Mouse (Mus musculus) neural tube, embryonic 14.5 days (tissue): ENCODE measurements around the gene Arl6. TPM values are rescaled to one million over a fixed set of nuclear protein-coding genes. Genes with fewer than 3 reads are reported as not detected.

Experiments
- ATAC-seq: fragments of 200-750 bp; cut with Nextera tagmentation; 2 replicates; pipeline ENCODE4 v1.8.0; 2017; ENCODE audit warnings: low read depth, mild to moderate bottlenecking, moderate TSS enrichment, moderate library complexity
- H3K27ac ChIP-seq: fragments of 300-500 bp; sonication (generic); 2 replicates; pipeline ENCODE4 v1.5.1; 2014; ENCODE audit warnings: low read depth, mild to moderate bottlenecking, control low read depth, low read length, moderate library complexity, mixed read lengths
- H3K27me3 ChIP-seq: fragments of 300-500 bp; sonication (generic); 2 replicates; pipeline ENCODE4 v1.6.1; 2014; ENCODE audit warnings: low read length; ENCODE audit not compliant: control insufficient read depth, insufficient read depth
- H3K36me3 ChIP-seq: fragments of 300-500 bp; sonication (generic); 2 replicates; pipeline ENCODE4 v1.6.1; 2014; ENCODE audit warnings: low read length, mixed read lengths; ENCODE audit not compliant: control insufficient read depth, insufficient read depth
- H3K4me1 ChIP-seq: fragments of 300-500 bp; sonication (generic); 2 replicates; pipeline ENCODE4 v1.6.1; 2014; ENCODE audit warnings: low read length; ENCODE audit not compliant: control insufficient read depth, insufficient read depth
- H3K4me2 ChIP-seq: fragments of 300-500 bp; sonication (generic); 2 replicates; pipeline ENCODE4 v1.6.1; 2014; ENCODE audit warnings: mild to moderate bottlenecking, low read depth, low read length, control low read depth
- H3K4me3 ChIP-seq: fragments of 300-500 bp; sonication (generic); 2 replicates; pipeline ENCODE4 v1.5.1; 2014; ENCODE audit warnings: low read depth, low read length, control low read depth, mixed read lengths
- H3K9ac ChIP-seq: fragments of 300-500 bp; sonication (generic); replicated peaks from 2 replicates; pipeline ENCODE4 v1.6.1; 2014; ENCODE audit warnings: low read depth, mild to moderate bottlenecking, control low read depth, low read length, mixed read lengths
- H3K9me3 ChIP-seq: fragments of 300-500 bp; sonication (generic); 2 replicates; pipeline ENCODE4 v1.6.1; 2016; ENCODE audit warnings: low read length; ENCODE audit not compliant: control insufficient read depth
- WGBS: fragments of 180-500 bp; shearing (Covaris S2); extraction: QIAGEN DNeasy Blood & Tissue Kit; methylation state at CpG from one replicate; pipeline ENCODE4 v1.1.7; 2014; 5-methylcytosine and 5-hydroxymethylcytosine counted together
- polyA plus RNA-seq: library from polyadenylated mRNA; unstranded; fragments of >200 nt; fragmentation: Nextera tagmentation; extraction: Ambion mirVana; gene quantifications from 2 replicates; pipeline ENCODE4 v1.2.1, GENCODE M21; 2014

The Arl6 gene
- polyA plus RNA-seq, 1 experiment from 2014 or later = 50.5 TPM

GRCm38 (mm10) chr16:59573961-59574360, 65.2 kb downstream of the Arl6 start:
- H3K4me3 ChIP-seq = no peak overlapping the region
- WGBS = 47% methylated on average over 11 of the region's 11 CpGs
- no peak for ATAC-seq

GRCm38 (mm10) chr16:59572685-59573084, 66.5 kb downstream of the Arl6 start:
- Histone ChIP-seq H3K4me1 (no peaks in the 10 kb centered on the region), H3K27ac (no peak overlapping the region), H3K9ac (no peak overlapping the region), H3K27me3 (no peaks in the 10 kb centered on the region), H3K4me3 (no peak overlapping the region), H3K36me3 (no peaks in the 10 kb centered on the region), H3K9me3 (no peaks in the 10 kb centered on the region), H3K4me2 (no peak overlapping the region)
- no peak for ATAC-seq
- 91% methylated on average over 3 of the region's 3 CpGs for WGBS

More at GRCm38 (mm10) chr16:59573961-59574360, 65.2 kb downstream of the Arl6 start:
- no peak overlapping the region for H3K27ac ChIP-seq
- H3K9me3 ChIP-seq = no peaks in the 10 kb centered on the region
- H3K9ac ChIP-seq = no peak overlapping the region
- no peaks in the 10 kb centered on the region for H3K27me3 ChIP-seq
- no peaks in the 10 kb centered on the region for H3K4me1 ChIP-seq
- H3K36me3 ChIP-seq = no peaks in the 10 kb centered on the region
- no peak overlapping the region for H3K4me2 ChIP-seq

- no peak overlapping the region for H3K9ac ChIP-seq
- 96% methylated on average over 8 of the region's 8 CpGs for WGBS
- no peaks in the 10 kb centered on the region for H3K9me3 ChIP-seq
- H3K4me1 ChIP-seq = no peaks in the 10 kb centered on the region
- H3K27ac ChIP-seq = no peak overlapping the region
- H3K4me3 ChIP-seq = no peak overlapping the region
- H3K27me3 ChIP-seq = no peaks in the 10 kb centered on the region
- no peaks in the 10 kb centered on the region for H3K36me3 ChIP-seq
- no peak for ATAC-seq
- H3K4me2 ChIP-seq = no peak overlapping the region
Observed at GRCm38 (mm10) chr16:59570807-59571206, 68.4 kb downstream of the Arl6 start.

GRCm38 (mm10) chr16:59569837-59570236, 69.4 kb downstream of the Arl6 start:
- WGBS = 71% methylated on average over 8 of the region's 8 CpGs
- Histone ChIP-seq H3K9ac (no peak overlapping the region), H3K27ac (no peak overlapping the region), H3K4me3 (no peak overlapping the region), H3K4me2 (no peak overlapping the region), H3K9me3 (no peaks in the 10 kb centered on the region), H3K36me3 (no peaks in the 10 kb centered on the region), H3K27me3 (no peaks in the 10 kb centered on the region), H3K4me1 (no peaks in the 10 kb centered on the region)
- no peak for ATAC-seq

- Histone ChIP-seq H3K36me3 (no peaks in the 10 kb centered on the region), H3K9me3 (no peaks in the 10 kb centered on the region), H3K9ac (no peak overlapping the region), H3K4me3 (no peak overlapping the region), H3K27ac (no peak overlapping the region), H3K4me1 (no peaks in the 10 kb centered on the region), H3K4me2 (no peak overlapping the region), H3K27me3 (no peaks in the 10 kb centered on the region)
- WGBS = 66% methylated on average over 10 of the region's 10 CpGs
- ATAC-seq = no peak
Observed at GRCm38 (mm10) chr16:59567721-59568381, 71.3 kb downstream of the Arl6 start.

GRCm38 (mm10) chr16:59566437-59566836, 72.8 kb downstream of the Arl6 start:
- Histone ChIP-seq H3K27ac (no peak overlapping the region), H3K9me3 (no peaks in the 10 kb centered on the region), H3K36me3 (no peaks in the 10 kb centered on the region), H3K27me3 (no peaks in the 10 kb centered on the region), H3K4me3 (no peak overlapping the region), H3K4me1 (no peaks in the 10 kb centered on the region), H3K4me2 (no peak overlapping the region), H3K9ac (no peak overlapping the region)
- WGBS = 96% methylated on average over 4 of the region's 4 CpGs
- ATAC-seq = no peak

- no peaks in the 10 kb centered on the region for H3K27me3 ChIP-seq
- H3K4me1 ChIP-seq = no peaks in the 10 kb centered on the region
- no peaks in the 10 kb centered on the region for H3K9me3 ChIP-seq
- H3K4me3 ChIP-seq = no peak overlapping the region
- WGBS = 72% methylated on average over 2 of the region's 2 CpGs
- ATAC-seq = no peak
- H3K36me3 ChIP-seq = no peaks in the 10 kb centered on the region
- H3K27ac ChIP-seq = no peak overlapping the region
- no peak overlapping the region for H3K9ac ChIP-seq
- no peak overlapping the region for H3K4me2 ChIP-seq
Observed at GRCm38 (mm10) chr16:59565631-59566030, 73.6 kb downstream of the Arl6 start.

GRCm38 (mm10) chr16:59564025-59564424, 75.2 kb downstream of the Arl6 start:
- ATAC-seq = no peak
- Histone ChIP-seq H3K36me3 (no peaks in the 10 kb centered on the region), H3K4me2 (no peak overlapping the region), H3K27ac (no peak overlapping the region), H3K4me3 (no peak overlapping the region), H3K4me1 (no peaks in the 10 kb centered on the region), H3K9ac (no peak overlapping the region), H3K27me3 (no peaks in the 10 kb centered on the region), H3K9me3 (no peaks in the 10 kb centered on the region)
- 76% methylated on average over 5 of the region's 5 CpGs for WGBS
